Mouse (Mus musculus) C2C12 (cell line): ENCODE measurements at regions not wholly inside any gene's neighbourhood (a gene's known extent, or its start where the extent isn't known, plus 50 kb on each side); places are given as distances from the start of the nearest gene placed in this dataset.

ENCODE experiments used
- H3K27me3 ChIP-seq: one replicate; pipeline ENCODE4 v1.6.1; 2011; ENCODE audit not compliant: control insufficient read depth, insufficient read depth, insufficient read length
- H3K36me3 ChIP-seq: one replicate; pipeline ENCODE4 v1.6.1; 2011; ENCODE audit not compliant: control insufficient read depth, insufficient read depth
- H3K4me3 ChIP-seq: one replicate; pipeline ENCODE4 v1.5.1; 2011; ENCODE audit warnings: mild to moderate bottlenecking, control low read depth; ENCODE audit not compliant: poor library complexity, insufficient read depth, severe bottlenecking
- H3K79me2 ChIP-seq: one replicate; pipeline ENCODE4 v1.6.1; 2011; ENCODE audit not compliant: control insufficient read depth, insufficient read depth
- H3K79me3 ChIP-seq: one replicate; pipeline ENCODE4 v1.6.1; 2011; ENCODE audit warnings: low read depth, control low read depth
- H3ac ChIP-seq: one replicate; pipeline ENCODE3; 2011; ENCODE audit warnings: low read depth; ENCODE audit not compliant: control insufficient read depth, insufficient read length
- CEBPB ChIP-seq: IDR thresholded peaks from one replicate; pipeline ENCODE4 v1.6.1; 2011; ENCODE audit warnings: low read depth, mild to moderate bottlenecking, control low read depth, moderate library complexity
- CTCF ChIP-seq: IDR thresholded peaks from one replicate; pipeline ENCODE4 v1.5.1; 2011; ENCODE audit not compliant: control insufficient read depth, insufficient read depth, insufficient read length
- FOSL1 ChIP-seq: IDR thresholded peaks from one replicate; pipeline ENCODE4 v1.8.0; 2011; ENCODE audit warnings: mild to moderate bottlenecking, low read length; ENCODE audit not compliant: poor library complexity, insufficient read depth, severe bottlenecking
- MAX ChIP-seq: IDR thresholded peaks from one replicate; pipeline ENCODE4 v1.6.1; 2011; ENCODE audit warnings: mild to moderate bottlenecking, control low read depth
- MYOD1 ChIP-seq: IDR thresholded peaks from one replicate; pipeline ENCODE4 v1.6.1; 2011; ENCODE audit warnings: low read depth; ENCODE audit not compliant: control insufficient read depth, insufficient read length
- MYOG ChIP-seq: IDR thresholded peaks from one replicate; pipeline ENCODE4 v1.6.1; 2011; ENCODE audit not compliant: control insufficient read depth, insufficient read length; ENCODE audit errors: extremely low read depth
- USF1 ChIP-seq: IDR thresholded peaks from one replicate; pipeline ENCODE4 v1.6.1; 2011; ENCODE audit warnings: low read depth, mild to moderate bottlenecking, control low read depth, moderate library complexity

GRCm38 (mm10) chr3:149757910-149758592, 767.7 kb upstream of the Adgrl2 start:
- TF ChIP-seq MAX (no peak), CTCF (no peak), USF1 (no peak), FOSL1 (no peak), CEBPB (no peak), MYOD1 (no peak), MYOG (no peak)
- no peaks in the 10 kb centered on the region for H3K79me2 ChIP-seq
- H3K27me3 ChIP-seq, result no peaks in the 10 kb centered on the region
- H3ac ChIP-seq, result no peak overlapping the region
- no peaks in the 10 kb centered on the region for H3K79me3 ChIP-seq
- no peak overlapping the region for H3K4me3 ChIP-seq
- no peaks in the 10 kb centered on the region for H3K36me3 ChIP-seq

GRCm38 (mm10) chr3:149736069-149736468, 745.7 kb upstream of the Adgrl2 start:
- H3ac ChIP-seq, result no peak overlapping the region
- H3K79me2 ChIP-seq, result no peaks in the 10 kb centered on the region
- no peak overlapping the region for H3K4me3 ChIP-seq
- TF ChIP-seq MYOG, result no peak
- TF ChIP-seq CTCF, result no peak
- no peak for TF ChIP-seq MAX
- no peaks in the 10 kb centered on the region for H3K27me3 ChIP-seq
- no peaks in the 10 kb centered on the region for H3K79me3 ChIP-seq
- no peaks in the 10 kb centered on the region for H3K36me3 ChIP-seq

- Histone ChIP-seq H3ac (no peak overlapping the region), H3K36me3 (no peaks in the 10 kb centered on the region), H3K79me2 (no peaks in the 10 kb centered on the region), H3K27me3 (no peaks in the 10 kb centered on the region), H3K79me3 (no peaks in the 10 kb centered on the region), H3K4me3 (no peak overlapping the region)
- TF ChIP-seq CTCF (no peak), MYOD1 (no peak), MAX (no peak)
These were observed 735.9 kb upstream of the Adgrl2 start for GRCm38 (mm10) chr3:149726212-149726611.

GRCm38 (mm10) chr3:149724879-149725278, 734.5 kb upstream of the Adgrl2 start:
- no peaks in the 10 kb centered on the region for H3K79me3 ChIP-seq
- no peak for TF ChIP-seq USF1
- TF ChIP-seq FOSL1, result no peak
- TF ChIP-seq CTCF, result no peak
- no peak for TF ChIP-seq CEBPB
- no peak for TF ChIP-seq MAX
- TF ChIP-seq MYOG, result no peak
- TF ChIP-seq MYOD1, result no peak
- H3ac ChIP-seq, result no peak overlapping the region
- H3K27me3 ChIP-seq, result no peaks in the 10 kb centered on the region
- H3K36me3 ChIP-seq, result no peaks in the 10 kb centered on the region
- no peak overlapping the region for H3K4me3 ChIP-seq
- H3K79me2 ChIP-seq, result no peaks in the 10 kb centered on the region

GRCm38 (mm10) chr3:149721832-149722231, 731.5 kb upstream of the Adgrl2 start:
- H3K36me3 ChIP-seq, result no peaks in the 10 kb centered on the region
- TF ChIP-seq FOSL1 (no peak), USF1 (no peak), MAX (no peak), CTCF (no peak), MYOG (no peak), MYOD1 (no peak), CEBPB (no peak)
- H3K27me3 ChIP-seq, result no peaks in the 10 kb centered on the region
- H3ac ChIP-seq, result no peak overlapping the region
- no peaks in the 10 kb centered on the region for H3K79me2 ChIP-seq
- no peak overlapping the region for H3K4me3 ChIP-seq
- no peaks in the 10 kb centered on the region for H3K79me3 ChIP-seq

GRCm38 (mm10) chr3:149720306-149720705, 730.0 kb upstream of the Adgrl2 start:
- no peaks in the 10 kb centered on the region for H3K79me3 ChIP-seq
- H3K36me3 ChIP-seq, result no peaks in the 10 kb centered on the region
- TF ChIP-seq MYOD1 (no peak), CTCF (no peak), MAX (no peak), MYOG (no peak), USF1 (no peak), FOSL1 (no peak), CEBPB (no peak)
- no peaks in the 10 kb centered on the region for H3K79me2 ChIP-seq
- no peaks in the 10 kb centered on the region for H3K27me3 ChIP-seq
- H3K4me3 ChIP-seq, result no peak overlapping the region
- H3ac ChIP-seq, result no peak overlapping the region
